Mouse (Mus musculus): ENCODE measurements around the gene Mb21d2.
A peak's percentile ranks its signal among the peaks of the same experiment; 100 is the strongest.

Mb21d2 gene

GRCm38 (mm10) chr16:28928815-28929685 is at the start of gene Mb21d2:
TSS of gene Mb21d2 (minus strand) at chr16:28929673.
- DNase-seq: peak; percentile 73 to 83

GRCm38 (mm10) chr16:28966236-28966635 is 36.8 kb upstream of the Mb21d2 start:
- no peak for DNase-seq

- no peak for DNase-seq
These were observed 34.6 kb upstream of the Mb21d2 start for GRCm38 (mm10) chr16:28964048-28964447.

GRCm38 (mm10) chr16:28962987-28963386 is 33.5 kb upstream of the Mb21d2 start:
- no peak for DNase-seq

GRCm38 (mm10) chr16:28949810-28950209 is 20.3 kb upstream of the Mb21d2 start:
- no peak for DNase-seq

GRCm38 (mm10) chr16:28943254-28943653 is 13.8 kb upstream of the Mb21d2 start:
- no peak for DNase-seq

GRCm38 (mm10) chr16:28936181-28936792 is 6.8 kb upstream of the Mb21d2 start:
- no peak for DNase-seq

- no peak for DNase-seq
These were observed 6.2 kb upstream of the Mb21d2 start for GRCm38 (mm10) chr16:28935701-28936100.

GRCm38 (mm10) chr16:28931213-28931612 is 1.7 kb upstream of the Mb21d2 start:
- DNase-seq: no peak

GRCm38 (mm10) chr16:28930426-28930825 is 953 bp upstream of the Mb21d2 start:
- no peak for DNase-seq

GRCm38 (mm10) chr16:28929686-28930291 is 316 bp upstream of the Mb21d2 start:
- DNase-seq: peak; percentile 68 to 79

GRCm38 (mm10) chr16:28928466-28928814 is 1.0 kb downstream of the Mb21d2 start:
- peak; percentile 63 to 76 for DNase-seq

GRCm38 (mm10) chr16:28927381-28927780 is 2.1 kb downstream of the Mb21d2 start:
- DNase-seq: no peak

- DNase-seq: no peak
These were observed 10.1 kb downstream of the Mb21d2 start for GRCm38 (mm10) chr16:28919320-28919885.

GRCm38 (mm10) chr16:28915362-28915761 is 14.1 kb downstream of the Mb21d2 start:
- no peak for DNase-seq

- no peak for DNase-seq
These were observed 14.8 kb downstream of the Mb21d2 start for GRCm38 (mm10) chr16:28914709-28915108.

- DNase-seq: no peak
These were observed 17.9 kb downstream of the Mb21d2 start for GRCm38 (mm10) chr16:28911414-28912050.

- DNase-seq: no peak
These were observed 22.9 kb downstream of the Mb21d2 start for GRCm38 (mm10) chr16:28906370-28907275.

- DNase-seq: no peak
These were observed 23.7 kb downstream of the Mb21d2 start for GRCm38 (mm10) chr16:28905567-28906289.

GRCm38 (mm10) chr16:28902620-28903565 is 26.6 kb downstream of the Mb21d2 start:
- no peak for DNase-seq
